Mouse (Mus musculus) skeletal muscle tissue, postnatal 0 days (tissue): ENCODE measurements around the gene Pgs1. TPM values are rescaled to one million over a fixed set of nuclear protein-coding genes. Genes with fewer than 3 reads are reported as not detected.

Experiments
- microRNA-seq, 2 experiments: library from miRNA; unstranded; fragments of <30 nt; microRNA quantifications; one replicate each; pipeline ENCODE4; 2016
- polyA plus RNA-seq: library from polyadenylated mRNA; unstranded; fragments of >200 nt; fragmentation: Nextera tagmentation; extraction: Ambion mirVana; gene quantifications from 2 replicates; pipeline ENCODE4 v1.2.1, GENCODE M21; 2015

Pgs1 gene
- 14.5 and 17.5 TPM in 2 replicates for polyA plus RNA-seq

DNA sequence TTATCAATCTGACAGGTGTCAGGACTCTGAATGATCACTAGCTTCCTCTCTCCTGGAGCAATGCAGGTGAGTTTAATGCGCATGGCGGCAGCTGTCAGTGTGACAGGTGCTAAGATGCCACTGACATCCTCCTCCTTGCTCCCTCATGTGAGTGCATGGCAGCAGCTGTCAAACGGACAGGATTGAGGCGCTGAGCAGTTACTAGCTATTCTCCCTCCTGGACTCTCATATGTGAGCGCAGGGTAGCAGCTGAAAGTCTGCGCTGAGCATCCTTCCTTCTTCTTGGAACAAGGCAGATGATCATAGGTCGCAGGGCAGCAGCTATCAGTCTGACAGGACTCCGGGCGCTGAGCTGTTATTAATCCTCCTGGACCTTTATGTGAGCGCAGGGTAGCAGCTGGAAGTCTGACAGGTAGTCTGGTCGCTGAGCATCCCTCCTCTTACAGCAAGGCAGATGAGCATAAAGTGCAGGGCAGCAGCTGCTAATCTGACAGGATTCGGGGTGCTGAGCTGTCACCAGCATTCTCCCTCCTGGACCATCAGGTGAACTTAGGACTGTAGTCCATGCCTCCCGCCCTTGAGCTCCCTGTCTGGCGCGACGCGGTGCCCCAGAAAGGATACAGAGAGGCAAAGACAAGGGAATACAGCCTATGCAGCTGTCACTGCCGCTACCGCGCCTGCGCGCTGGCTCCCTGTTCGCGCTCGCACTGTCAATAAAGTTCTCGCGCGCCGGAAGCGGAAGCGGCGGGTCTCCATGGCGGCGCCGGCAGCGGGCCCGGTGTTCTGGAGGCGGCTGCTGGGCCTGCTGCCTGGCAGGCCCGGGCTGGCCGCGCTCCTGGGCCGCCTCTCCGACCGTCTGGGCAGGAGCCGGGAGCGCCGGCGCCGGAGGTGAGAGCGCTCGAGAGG is at the start of gene Pgs1:
Pgs1 (plus strand) TSS at position 167 of the 906 bp plus-strand sequence.

DNA sequence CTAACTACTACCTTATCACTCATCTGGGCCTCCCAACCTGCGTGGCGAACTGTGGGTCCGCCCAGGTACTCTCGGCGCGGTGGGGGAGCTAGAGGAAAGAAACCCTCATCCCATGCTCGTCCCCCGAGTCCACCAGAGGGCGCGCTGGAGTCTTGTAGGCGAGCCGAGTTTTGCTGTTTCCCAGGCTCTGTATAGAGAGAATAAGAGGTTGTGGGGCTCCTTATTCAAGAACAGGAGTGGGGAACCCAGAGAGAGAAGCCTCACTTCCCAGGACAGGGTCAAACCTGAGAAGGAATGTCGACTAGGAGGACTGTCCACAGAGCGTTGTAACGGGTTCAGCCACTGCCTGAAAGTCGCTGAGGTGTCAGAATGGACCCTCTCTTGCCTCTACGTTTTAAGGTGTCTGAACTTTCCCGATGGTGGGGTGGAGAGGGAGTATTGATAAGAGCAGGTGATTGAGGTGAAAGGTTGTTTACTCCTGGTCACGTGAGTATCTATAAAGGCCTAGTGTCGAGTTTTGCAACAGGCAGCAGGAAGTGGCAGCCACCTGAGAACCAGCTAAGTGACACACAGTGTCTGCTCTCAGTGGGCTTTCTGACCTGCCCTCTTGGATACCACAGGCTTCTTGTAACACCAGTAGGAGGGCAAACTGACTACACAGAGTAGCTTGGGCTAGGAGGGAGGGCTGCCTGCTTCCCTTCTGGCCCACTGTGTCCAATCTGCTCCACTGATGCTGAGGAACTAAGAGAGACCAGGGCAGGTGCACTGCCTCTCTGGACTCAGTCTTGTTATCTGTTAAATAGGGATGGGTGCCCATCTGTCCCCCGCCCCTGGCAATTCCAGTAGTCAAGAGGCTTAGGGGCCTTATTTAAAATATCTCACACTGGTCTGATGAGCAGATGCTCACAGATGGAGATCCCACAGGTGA is 15.9 kb upstream of the Pgs1 start, which contains the start of gene Socs3:
Socs3 (minus strand) TSS at position 103 of the 928 bp plus-strand sequence.

Small RNAs within 50 kb of the gene (microRNA-seq; reads per million reads assigned to microRNA genes)
- gene Mir6933, result 0 to 0.20 reads per million in 2 experiments

Other genes with a start within 250 kb of the Pgs1 start
- gene Tmc8, start 204.2 kb upstream of the Pgs1 start, polyA plus RNA-seq, result 0.63 and 0.85 TPM in 2 replicates
- gene Tmc6, start 204.1 kb upstream of the Pgs1 start, polyA plus RNA-seq, result 10.6 and 11.1 TPM in 2 replicates
- 0.12 TPM in 1 of 2 replicates, not detected in the other for gene 6030468B19Rik, start 188.6 kb upstream of the Pgs1 start, polyA plus RNA-seq
- 0.38 and 1.5 TPM in 2 replicates for gene Gm20708, start 176.6 kb upstream of the Pgs1 start, polyA plus RNA-seq
- 117 and 118 TPM in 2 replicates for gene Syngr2, start 176.6 kb upstream of the Pgs1 start, polyA plus RNA-seq
- 9.3 and 9.4 TPM in 2 replicates for gene Afmid, start 160.4 kb upstream of the Pgs1 start, polyA plus RNA-seq
- gene Tk1, start 160.2 kb upstream of the Pgs1 start, polyA plus RNA-seq, result 32.0 and 40.5 TPM in 2 replicates
- gene Birc5, start 137.0 kb upstream of the Pgs1 start, polyA plus RNA-seq, result 59.5 and 67.7 TPM in 2 replicates
- gene Tmem235, start 125.5 kb upstream of the Pgs1 start, polyA plus RNA-seq, result not detected in 2 replicates
- 4.6 and 7.0 TPM in 2 replicates for gene Tha1, start 112.8 kb upstream of the Pgs1 start, polyA plus RNA-seq
- gene Socs3, start 16.2 kb upstream of the Pgs1 start, polyA plus RNA-seq, result 8.6 and 13.0 TPM in 2 replicates
- gene Dnah17, start 144.3 kb downstream of the Pgs1 start, polyA plus RNA-seq, result 0.04 and 0.05 TPM in 2 replicates